Mouse (Mus musculus) lung, postnatal 0 days (tissue): ENCODE results near the gene Uckl1.

Experiments
- CTCF ChIP-seq: IDR thresholded peaks from 2 replicates; pipeline ENCODE4 v1.5.1; 2016; ENCODE audit warnings: antibody characterized with exemption, mild to moderate bottlenecking
- EP300 ChIP-seq: IDR thresholded peaks from 2 replicates; pipeline ENCODE4 v1.6.1; 2016; ENCODE audit warnings: antibody characterized with exemption, mild to moderate bottlenecking, control low read depth

DNA sequence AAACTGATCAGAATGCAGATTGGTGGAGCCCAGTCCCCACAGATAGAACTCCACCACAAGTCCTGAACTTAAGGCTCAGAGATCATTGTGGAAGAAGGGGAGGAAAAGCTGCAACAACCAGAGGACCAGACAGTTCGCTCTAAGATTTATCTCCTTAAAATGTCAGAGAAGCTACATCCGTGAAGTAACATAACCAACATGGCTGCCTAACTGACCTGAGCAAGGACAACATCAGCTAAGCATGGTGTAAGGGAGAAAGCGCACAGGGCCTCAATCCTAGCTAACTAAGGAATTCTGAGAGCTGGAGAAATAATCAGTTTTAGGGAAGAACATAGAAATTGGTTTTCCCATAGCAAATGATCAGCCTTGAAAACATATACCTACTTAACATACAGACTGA is 65.5 kb downstream of the Uckl1 start:
- TF ChIP-seq CTCF (no peak), EP300 (no peak)
